Mouse (Mus musculus) MEL (cell line): ENCODE data around the gene Frmpd4. TPM values are rescaled to one million over a fixed set of nuclear protein-coding genes. Genes with fewer than 3 reads are reported as not detected.

Experiments used
- DNase-seq: peaks from one replicate; pipeline ENCODE4 v3.0.0; 2011; ENCODE audit warnings: low read depth, low spot score
- H3K27ac ChIP-seq: 2 replicates; pipeline ENCODE4 v1.5.1; 2012; ENCODE audit warnings: low read depth, mild to moderate bottlenecking, control low read depth, low read length, moderate library complexity; ENCODE audit not compliant: control insufficient read depth
- H3K27me3 ChIP-seq, 2 experiments: fragments of 150-350 bp in 1 of 2; sonication (generic) in 1 of 2; 2 replicates each; pipeline ENCODE4 v1.6.1; 2012; ENCODE audit warnings: low read length in 2 of 2, mild to moderate bottlenecking in 2 of 2, improper control_type of control experiment in 1 of 2, moderate library complexity in 1 of 2; ENCODE audit not compliant: insufficient read depth in 2 of 2, control insufficient read depth in 1 of 2
- H3K36me3 ChIP-seq, 2 experiments: 2 replicates each; pipeline ENCODE4 v1.6.1; 2012 to 2014; ENCODE audit warnings: low read length in 2 of 2, improper control_type of control experiment in 1 of 2, inconsistent platforms in 1 of 2, mild to moderate bottlenecking in 1 of 2; ENCODE audit not compliant: insufficient read depth in 2 of 2, control insufficient read depth in 1 of 2
- H3K4me1 ChIP-seq, 2 experiments: fragments of 150-350 bp in 1 of 2; sonication (generic) in 1 of 2; 2 replicates each; pipeline ENCODE4 v1.6.1; 2012; ENCODE audit warnings: low read length in 2 of 2, improper control_type of control experiment in 1 of 2, mild to moderate bottlenecking in 1 of 2; ENCODE audit not compliant: insufficient read depth in 2 of 2, control insufficient read depth in 1 of 2
- H3K4me3 ChIP-seq, 2 experiments: fragments of 150-350 bp in 1 of 2; sonication (generic) in 1 of 2; 2 replicates each; pipeline ENCODE4 v1.5.1; 2012; ENCODE audit warnings: low read depth in 2 of 2, low read length in 2 of 2, mild to moderate bottlenecking in 2 of 2, moderate library complexity in 2 of 2, control low read depth in 1 of 2, improper control_type of control experiment in 1 of 2; ENCODE audit not compliant: control insufficient read depth in 1 of 2, insufficient read depth in 1 of 2
- H3K79me2 ChIP-seq: 2 replicates; pipeline ENCODE4 v1.6.1; 2012; ENCODE audit warnings: mild to moderate bottlenecking, low read length, moderate library complexity; ENCODE audit not compliant: control insufficient read depth, poor library complexity, insufficient read depth
- H3K9ac ChIP-seq: 2 replicates; pipeline ENCODE4 v1.6.1; 2012; ENCODE audit warnings: low read depth, mild to moderate bottlenecking, control low read depth, low read length, moderate library complexity; ENCODE audit not compliant: control insufficient read depth, poor library complexity, severe bottlenecking
- H3K9me3 ChIP-seq: fragments of 150-350 bp; sonication (generic); replicated peaks from 2 replicates; pipeline ENCODE4 v1.6.1; 2012; ENCODE audit warnings: mild to moderate bottlenecking, low read length, improper control_type of control experiment, moderate library complexity; ENCODE audit not compliant: insufficient read depth
- CHD1 ChIP-seq: IDR thresholded peaks from 2 replicates; pipeline ENCODE4 v1.6.1; 2012; ENCODE audit warnings: low read depth, mild to moderate bottlenecking, inconsistent platforms, low read length, improper control_type of control experiment
- CTCF ChIP-seq, 3 experiments: IDR thresholded peaks in 2 of 3; conservative IDR thresholded peaks in 1 of 3; 2 replicates each; pipeline ENCODE4 v1.5.1; 2011 to 2012; ENCODE audit warnings: low read length in 3 of 3, low read depth in 2 of 3, mild to moderate bottlenecking in 2 of 3, improper control_type of control experiment in 1 of 3, inconsistent platforms in 1 of 3, mixed read lengths in 1 of 3, moderate library complexity in 1 of 3; ENCODE audit not compliant: control insufficient read depth in 1 of 3, insufficient read depth in 1 of 3, poor library complexity in 1 of 3, severe bottlenecking in 1 of 3
- EP300 ChIP-seq, 2 experiments: IDR thresholded peaks; 2 replicates each; pipeline ENCODE4 v1.6.1; 2011; ENCODE audit warnings: improper control_type of control experiment in 2 of 2, low read length in 2 of 2, low read depth in 1 of 2, mild to moderate bottlenecking in 1 of 2
- HCFC1 ChIP-seq: IDR thresholded peaks from 2 replicates; pipeline ENCODE4 v1.6.1; 2012; ENCODE audit warnings: low read depth, mild to moderate bottlenecking, inconsistent platforms, low read length, improper control_type of control experiment, moderate library complexity
- KAT2A ChIP-seq: conservative IDR thresholded peaks from 2 replicates; pipeline ENCODE4 v1.6.1; 2012; ENCODE audit warnings: low read depth, low read length, improper control_type of control experiment, inconsistent platforms
- MAFK ChIP-seq: IDR thresholded peaks from 2 replicates; pipeline ENCODE4 v1.6.1; 2011; ENCODE audit warnings: low read depth, mild to moderate bottlenecking, low read length, improper control_type of control experiment, borderline replicate concordance
- MYB ChIP-seq: IDR thresholded peaks from 2 replicates; pipeline ENCODE4 v1.6.1; 2011; ENCODE audit warnings: mild to moderate bottlenecking, low read depth, low read length, improper control_type of control experiment
- MYC ChIP-seq: IDR thresholded peaks from 2 replicates; pipeline ENCODE4 v1.6.1; 2011; ENCODE audit warnings: low read depth, mild to moderate bottlenecking, low read length, improper control_type of control experiment, moderate library complexity
- NELFE ChIP-seq: IDR thresholded peaks from 2 replicates; pipeline ENCODE4 v1.6.1; 2011; ENCODE audit warnings: low read depth, low read length, improper control_type of control experiment
- NRF1 ChIP-seq: IDR thresholded peaks from 2 replicates; pipeline ENCODE4 v1.6.1; 2014; ENCODE audit warnings: low read depth, mild to moderate bottlenecking, inconsistent platforms, low read length, improper control_type of control experiment, moderate library complexity; ENCODE audit not compliant: poor library complexity, insufficient read depth, severe bottlenecking
- POLR2AphosphoS2 ChIP-seq: IDR thresholded peaks from 2 replicates; pipeline ENCODE4 v1.6.1; 2011; ENCODE audit warnings: low read length, improper control_type of control experiment
- POLR2AphosphoS5 ChIP-seq: IDR thresholded peaks from 2 replicates; pipeline ENCODE4 v1.6.1; 2012; ENCODE audit warnings: low read depth, borderline replicate concordance, mild to moderate bottlenecking, inconsistent platforms, low read length, moderate library complexity, mixed read lengths
- RAD21 ChIP-seq: IDR thresholded peaks from 2 replicates; pipeline ENCODE4 v1.6.1; 2011; ENCODE audit warnings: mild to moderate bottlenecking, low read depth, low read length, improper control_type of control experiment
- RCOR1 ChIP-seq: IDR thresholded peaks from 2 replicates; pipeline ENCODE4 v1.6.1; 2012; ENCODE audit warnings: low read depth, mild to moderate bottlenecking, inconsistent platforms, low read length, improper control_type of control experiment
- SMC3 ChIP-seq: IDR thresholded peaks from 2 replicates; pipeline ENCODE4 v1.6.1; 2011; ENCODE audit warnings: low read depth, low read length, improper control_type of control experiment
- TBP ChIP-seq: IDR thresholded peaks from 2 replicates; pipeline ENCODE4 v1.8.0; 2011; ENCODE audit warnings: low read depth, low read length, improper control_type of control experiment
- TCF12 ChIP-seq: IDR thresholded peaks from 2 replicates; pipeline ENCODE4 v1.6.1; 2014; ENCODE audit warnings: low read depth, mild to moderate bottlenecking, inconsistent platforms, low read length, improper control_type of control experiment, moderate library complexity
- USF1 ChIP-seq: IDR thresholded peaks from 2 replicates; pipeline ENCODE4 v1.6.1; 2014; ENCODE audit warnings: low read depth, mild to moderate bottlenecking, inconsistent platforms, low read length, improper control_type of control experiment, moderate library complexity
- USF2 ChIP-seq, 2 experiments: IDR thresholded peaks; 2 replicates each; pipeline ENCODE4 v1.6.1; 2011 to 2012; ENCODE audit warnings: improper control_type of control experiment in 2 of 2, low read length in 2 of 2, borderline replicate concordance in 1 of 2, inconsistent platforms in 1 of 2, low read depth in 1 of 2, mild to moderate bottlenecking in 1 of 2; ENCODE audit not compliant: insufficient read depth in 1 of 2
- ZC3H11A ChIP-seq: IDR thresholded peaks from 2 replicates; pipeline ENCODE4 v1.6.1; 2012; ENCODE audit warnings: low read depth, mild to moderate bottlenecking, inconsistent platforms, low read length, improper control_type of control experiment
- ZKSCAN1 ChIP-seq: IDR thresholded peaks from 2 replicates; pipeline ENCODE4 v1.6.1; 2012; ENCODE audit warnings: low read depth, mild to moderate bottlenecking, inconsistent platforms, low read length, improper control_type of control experiment, moderate library complexity
- ZMIZ1 ChIP-seq: IDR thresholded peaks from 2 replicates; pipeline ENCODE4 v1.6.1; 2012; ENCODE audit warnings: low read depth, mild to moderate bottlenecking, inconsistent platforms, low read length, improper control_type of control experiment, moderate library complexity
- polyA plus RNA-seq, 2 experiments: library from polyadenylated mRNA; stranded (reverse) in 1 of 2; unstranded in 1 of 2; fragments of >175 nt in 1 of 2; fragments of >200 nt in 1 of 2; gene quantifications; 2 replicates each; pipeline versions ENCODE4 v1.2.1 to v1.2.4; 2012; ENCODE audit warnings: low replicate concordance in 2 of 2, low read depth in 1 of 2; ENCODE audit not compliant: insufficient read length in 2 of 2, insufficient read depth in 1 of 2, missing spikeins in 1 of 2
- total RNA-seq: library from RNA; depleted of rRNA; stranded (reverse); fragments of 300-350 nt; gene quantifications from 2 replicates; pipeline ENCODE4 v1.2.3, GENCODE M21; 2012

Frmpd4 gene
- total and polyA plus RNA-seq, 3 experiments: 0.11 to 0.77 TPM; not detected in 1

DNA sequence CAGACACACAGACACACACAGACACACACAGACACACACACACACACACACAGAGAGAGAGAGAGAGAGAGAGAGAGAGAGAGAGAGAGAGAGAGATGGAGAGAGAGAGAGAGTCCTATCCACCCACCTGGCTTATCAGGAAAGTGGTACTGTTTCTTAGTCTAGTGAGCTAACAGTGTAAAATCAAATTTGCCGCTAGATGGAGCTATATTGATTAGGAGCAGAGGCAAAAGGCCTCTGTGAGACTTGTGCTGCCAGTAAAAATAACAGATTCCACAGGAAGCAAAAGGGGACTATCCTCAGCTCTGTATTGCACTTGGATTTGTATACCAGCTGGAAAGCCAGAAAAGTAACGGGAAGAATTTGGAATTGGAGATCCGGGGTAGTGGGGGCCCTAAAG lies 161.6 kb downstream of the Frmpd4 start:
- no peak overlapping the region for H3K4me3 ChIP-seq
- no peak overlapping the region for H3K27ac ChIP-seq
- H3K79me2 ChIP-seq: no peaks in the 10 kb centered on the region
- peak; percentile 50 for DNase-seq
- H3K9me3 ChIP-seq: no peaks in the 10 kb centered on the region
- no peak for TF ChIP-seq CHD1
- peak; percentile 43 for TF ChIP-seq RAD21
- TF ChIP-seq HCFC1: no peak
- peak; percentile 2 to 55 (median 38); a peak in 4 of 6 replicates for TF ChIP-seq CTCF (IDR thresholded peaks at IDR 0.05 in 2 of 3, conservative IDR thresholded peaks at IDR 0.05 in 1 of 3; ENCODE audit: control insufficient read depth in 1 of 3, insufficient read depth in 1 of 3, low read depth in 2 of 3, low read length in 3 of 3, poor library complexity in 1 of 3, severe bottlenecking in 1 of 3)
- peak; percentile 53 for TF ChIP-seq SMC3
- no peak for TF ChIP-seq RCOR1
- peak; percentile 23; the same call in 1 of the 2 replicates for TF ChIP-seq ZC3H11A
- no peaks in the 10 kb centered on the region for H3K4me1 ChIP-seq
- no peaks in the 10 kb centered on the region for H3K27me3 ChIP-seq
- no peak overlapping the region for H3K9ac ChIP-seq
- H3K36me3 ChIP-seq: no peaks in the 10 kb centered on the region

DNA sequence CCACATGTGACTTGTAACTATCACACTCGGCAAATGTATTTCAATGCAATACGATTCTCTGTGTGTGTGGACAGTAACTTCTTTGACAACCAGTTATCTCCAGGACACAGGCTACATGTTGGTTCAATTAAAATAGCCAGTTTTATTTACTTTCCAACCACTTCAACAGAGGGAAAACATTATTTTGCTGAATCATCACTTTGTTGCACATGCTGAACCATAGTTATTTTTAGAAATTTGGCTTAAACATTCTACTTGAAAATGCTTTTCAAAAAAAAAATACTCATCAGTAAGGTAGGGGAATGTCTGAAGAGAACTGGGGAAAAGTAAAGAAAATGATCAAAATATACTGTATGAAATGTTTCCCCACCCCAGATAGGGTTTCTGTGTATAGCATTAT lies 173.5 kb downstream of the Frmpd4 start:
- H3K36me3 ChIP-seq: no peaks in the 10 kb centered on the region
- H3K4me1 ChIP-seq: no peaks in the 10 kb centered on the region
- no peak overlapping the region for H3K4me3 ChIP-seq
- H3K27ac ChIP-seq: no peak overlapping the region
- H3K9me3 ChIP-seq: no peaks in the 10 kb centered on the region
- no peaks in the 10 kb centered on the region for H3K27me3 ChIP-seq
- no peaks in the 10 kb centered on the region for H3K79me2 ChIP-seq
- TF ChIP-seq MAFK: peak; percentile 42; the same call in 1 of the 2 replicates
- no peak for TF ChIP-seq TBP
- no peak for TF ChIP-seq POLR2AphosphoS2
- no peak for DNase-seq
- no peak overlapping the region for H3K9ac ChIP-seq

DNA sequence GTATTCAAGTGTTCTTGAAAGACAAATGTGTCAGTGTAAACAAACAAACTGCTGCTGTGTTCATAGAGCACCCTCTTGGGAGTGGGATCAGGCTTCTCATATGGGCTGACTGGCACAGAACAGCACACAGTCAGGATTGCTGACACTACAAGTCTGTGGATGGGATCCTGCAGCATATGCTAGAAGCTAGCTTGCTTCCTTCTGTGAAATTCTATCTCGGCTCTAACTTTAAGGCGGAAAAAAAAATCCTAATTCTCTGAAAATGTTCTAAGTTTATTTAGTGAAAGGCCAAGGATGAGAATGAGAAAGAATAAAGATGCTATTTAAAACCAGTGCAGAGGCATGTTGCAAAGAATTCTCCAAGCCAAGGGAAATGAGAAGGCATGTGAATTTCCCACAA lies 226.6 kb downstream of the Frmpd4 start:
- Histone ChIP-seq H3K79me2 (no peaks in the 10 kb centered on the region), H3K9me3 (no peaks in the 10 kb centered on the region), H3K27me3 (no peaks in the 10 kb centered on the region), H3K4me3 (no peak overlapping the region), H3K4me1 (no peaks in the 10 kb centered on the region), H3K9ac (no peak overlapping the region), H3K27ac (no peak overlapping the region), H3K36me3 (no peaks in the 10 kb centered on the region)
- no peak for TF ChIP-seq TCF12
- TF ChIP-seq HCFC1: no peak
- TF ChIP-seq NELFE: no peak
- no peak for TF ChIP-seq POLR2AphosphoS5
- TF ChIP-seq ZKSCAN1: no peak
- TF ChIP-seq ZMIZ1: no peak
- no peak for TF ChIP-seq RAD21
- no peak for TF ChIP-seq USF1
- no peak for TF ChIP-seq KAT2A
- TF ChIP-seq EP300 (IDR thresholded peaks at IDR 0.05; ENCODE audit: low read depth in 1 of 2, low read length in 2 of 2): no peak
- no peak for TF ChIP-seq NRF1
- TF ChIP-seq MYB: no peak
- no peak for TF ChIP-seq USF2 (IDR thresholded peaks at IDR 0.05; ENCODE audit: borderline replicate concordance in 1 of 2, insufficient read depth in 1 of 2, low read depth in 1 of 2, low read length in 2 of 2)
- TF ChIP-seq MYC: no peak
- DNase-seq: no peak
